Mouse (Mus musculus) T-helper 17 cell (primary cell): Measurements from ENCODE around the gene 1810009A15Rik.

ENCODE experiments used
- in situ Hi-C, 2 experiments: fragments of 300-600 bp; cut with MboI, MseI; formaldehyde crosslinking; loops; 1 replicate in 1 of 2; 2 replicates in 1 of 2; pipeline ENCODE4 v1.15.1; 2025; ENCODE audit warnings: high pct_unique_total_duplicates in 2 of 2

1810009A15Rik gene

DNA sequence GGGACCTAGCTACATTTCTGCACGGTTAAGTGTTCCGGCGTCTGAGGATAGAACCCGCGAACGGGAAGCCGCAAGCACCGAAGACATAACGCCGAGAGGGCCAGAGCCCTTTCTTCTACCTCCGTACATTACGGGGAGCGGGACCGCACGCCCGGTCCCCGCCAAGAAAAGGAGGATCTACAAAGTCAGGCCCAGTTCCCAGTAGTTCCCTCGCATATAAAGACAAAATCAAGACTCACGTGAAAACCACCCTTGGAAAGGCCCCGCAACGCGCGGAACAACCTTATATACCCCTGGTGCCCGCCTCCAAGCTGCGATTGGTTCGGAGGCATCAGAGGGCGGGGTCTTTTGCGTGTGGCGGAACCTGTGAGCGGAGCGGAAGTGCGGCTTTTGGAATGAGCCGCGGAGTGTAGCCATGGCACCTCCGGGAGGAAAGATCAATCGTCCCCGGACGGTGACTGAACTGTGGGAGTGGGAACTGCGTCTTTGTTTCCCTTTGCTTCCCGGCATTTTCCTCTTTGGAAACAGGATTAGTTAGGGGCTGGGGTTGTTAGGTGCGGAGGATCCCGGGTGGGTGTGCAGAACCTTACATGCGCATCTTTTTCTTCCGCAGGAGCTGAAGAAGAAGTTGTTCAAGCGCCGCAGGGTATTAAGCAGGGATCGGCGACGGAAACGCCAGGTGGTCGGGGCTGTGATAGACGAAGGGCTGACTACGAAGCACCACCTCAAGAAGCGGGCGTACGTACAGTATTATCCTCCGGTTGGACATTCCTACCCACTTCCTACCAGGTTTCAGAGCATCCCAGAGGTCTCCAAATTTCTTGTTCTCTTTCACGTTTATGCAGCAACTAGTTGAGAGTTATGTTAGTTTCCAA is at the start of gene 1810009A15Rik, which contains the start of gene Gm49416:
Gene 1810009A15Rik, plus strand, starts transcription at position 343 of the 875 bp plus-strand sequence.
Gene Gm49416, plus strand, starts transcription at position 416 of the 875 bp plus-strand sequence.
- in situ Hi-C loops: no loop called here

DNA sequence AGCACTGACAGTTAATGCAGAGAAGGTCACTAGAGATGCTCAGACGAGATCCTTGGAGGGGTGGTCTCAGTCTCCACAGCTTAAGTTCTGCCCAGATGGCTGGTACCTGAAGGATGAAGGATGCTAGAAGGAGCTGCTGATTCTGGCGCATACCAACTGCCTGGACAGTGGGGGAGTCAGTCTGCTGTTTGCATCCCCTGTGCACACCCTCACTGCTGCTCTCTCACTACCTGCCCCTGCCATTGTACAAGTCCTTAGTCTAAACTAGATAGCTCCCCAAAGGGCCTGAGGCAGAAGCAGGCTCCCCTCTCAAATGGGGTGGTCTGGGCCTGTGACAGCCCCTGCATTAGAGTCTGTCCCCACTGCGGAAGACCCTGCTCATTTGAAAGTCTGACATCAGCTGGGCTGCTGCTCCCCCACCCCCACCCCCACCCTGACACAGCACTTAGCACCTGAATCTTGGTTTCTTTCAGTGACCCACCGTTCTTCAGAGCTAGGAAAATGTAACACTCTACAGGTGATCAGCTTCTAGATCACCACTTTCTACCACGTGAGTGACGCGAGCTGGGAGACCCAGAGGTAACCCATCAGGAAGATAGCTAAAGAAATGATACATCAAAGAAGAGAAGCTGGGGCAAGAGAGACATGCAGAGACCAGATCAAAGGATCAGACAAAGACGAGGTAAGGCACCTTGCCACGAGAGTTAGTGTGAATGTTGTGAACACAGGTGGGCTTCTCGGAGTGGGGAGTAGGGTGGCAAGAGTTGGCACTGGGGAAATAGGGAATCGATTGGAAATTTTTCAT is 49.3 kb upstream of the 1810009A15Rik start, which contains the start of gene Gng3:
Gene Gng3, minus strand, starts transcription at position 92 of the 805 bp plus-strand sequence.
- in situ Hi-C loops: loop anchor here in 1 of 2 experiments (5.0 to 25.0 kb wide), 2 partner anchors 33 to 1023 kb away; partner anchors contain the start of gene Ubxn1

DNA sequence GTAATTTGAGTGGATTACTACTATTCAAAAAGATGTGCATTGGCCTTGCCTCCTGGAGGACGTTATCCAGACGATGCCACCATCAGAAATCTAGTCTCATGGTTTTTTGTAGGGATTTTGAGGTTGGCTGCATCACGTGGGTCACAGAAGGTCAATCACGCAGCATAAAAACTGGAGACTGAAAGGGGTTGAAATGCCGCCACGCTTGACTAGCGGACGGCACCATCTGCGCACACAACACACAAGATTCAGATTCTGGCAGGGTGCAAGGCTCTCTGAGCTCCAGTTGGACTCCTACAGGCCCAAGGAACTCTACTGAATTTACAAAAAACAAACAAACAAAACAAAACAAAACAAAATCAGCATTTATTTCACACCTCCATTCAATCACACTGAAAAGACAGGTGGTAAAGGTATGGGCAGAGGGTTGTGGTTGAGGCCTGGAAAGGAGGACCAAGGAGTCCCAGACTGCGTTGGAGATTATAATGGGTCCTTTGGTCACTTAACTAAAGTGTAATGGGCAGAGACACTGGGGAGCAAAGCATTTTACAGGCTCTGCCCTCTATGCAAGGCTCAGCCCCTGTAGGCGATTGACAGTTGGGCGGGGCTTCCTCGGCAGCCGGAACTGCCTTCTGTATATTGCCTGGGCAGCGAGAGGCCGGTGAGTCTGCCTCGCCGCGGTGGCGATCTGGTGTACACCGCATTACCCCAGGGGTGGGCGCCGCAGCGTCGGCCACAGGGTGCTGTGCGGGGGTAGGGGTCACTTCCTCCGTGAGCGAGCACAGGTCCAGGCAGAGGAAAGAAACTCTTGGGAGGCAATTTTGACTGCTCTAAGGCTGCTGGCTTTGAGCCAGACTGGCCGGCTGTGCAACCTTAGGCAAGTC is 48.5 kb upstream of the 1810009A15Rik start:
- in situ Hi-C loops: loop anchor here in 1 of 2 experiments (5.0 to 25.0 kb wide), 2 partner anchors 32 to 1022 kb away; partner anchors contain the start of gene Ubxn1

DNA sequence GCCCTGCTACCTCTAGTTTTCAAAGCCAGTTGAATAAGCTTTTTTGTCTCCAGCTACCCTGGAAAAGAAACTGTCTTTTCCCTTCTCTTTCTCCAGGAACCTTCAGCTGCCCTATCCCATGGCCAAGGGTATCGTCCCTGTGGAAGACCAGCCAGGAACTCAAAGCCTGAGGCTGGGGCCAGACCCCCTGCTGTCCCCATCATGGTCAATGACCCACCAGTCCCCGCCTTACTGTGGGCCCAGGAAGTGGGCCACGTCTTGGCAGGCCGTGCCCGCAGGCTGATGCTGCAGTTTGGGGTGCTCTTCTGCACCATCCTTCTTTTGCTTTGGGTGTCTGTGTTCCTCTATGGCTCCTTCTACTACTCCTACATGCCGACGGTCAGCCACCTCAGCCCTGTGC is 47.6 kb upstream of the 1810009A15Rik start:
- in situ Hi-C loops: loop anchor here in 1 of 2 experiments (25.0 kb wide), 1 partner anchor 1021 kb away; no protein-coding TSS in a partner anchor

DNA sequence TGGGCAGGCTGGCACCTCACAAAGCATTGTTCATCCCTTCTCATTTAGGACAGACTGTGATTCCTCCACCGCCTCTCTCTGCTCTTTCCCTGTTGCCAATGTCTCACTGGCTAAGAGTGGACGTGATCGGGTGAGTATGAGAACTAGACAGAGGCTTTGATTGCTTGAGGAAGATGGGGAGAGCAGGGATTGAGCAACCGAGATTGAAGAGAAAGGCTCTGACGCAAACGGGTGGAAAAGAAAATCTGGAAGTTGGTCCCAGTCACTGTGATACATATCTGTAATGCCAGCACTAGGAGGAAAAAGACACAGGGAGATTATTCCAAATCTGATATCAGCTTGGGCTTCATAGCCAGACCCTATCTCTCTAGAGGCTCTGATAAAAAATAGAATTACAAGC is 45.7 kb upstream of the 1810009A15Rik start:
- in situ Hi-C loops: loop anchor here in 1 of 2 experiments (25.0 kb wide), 1 partner anchor 1019 kb away; no protein-coding TSS in a partner anchor

DNA sequence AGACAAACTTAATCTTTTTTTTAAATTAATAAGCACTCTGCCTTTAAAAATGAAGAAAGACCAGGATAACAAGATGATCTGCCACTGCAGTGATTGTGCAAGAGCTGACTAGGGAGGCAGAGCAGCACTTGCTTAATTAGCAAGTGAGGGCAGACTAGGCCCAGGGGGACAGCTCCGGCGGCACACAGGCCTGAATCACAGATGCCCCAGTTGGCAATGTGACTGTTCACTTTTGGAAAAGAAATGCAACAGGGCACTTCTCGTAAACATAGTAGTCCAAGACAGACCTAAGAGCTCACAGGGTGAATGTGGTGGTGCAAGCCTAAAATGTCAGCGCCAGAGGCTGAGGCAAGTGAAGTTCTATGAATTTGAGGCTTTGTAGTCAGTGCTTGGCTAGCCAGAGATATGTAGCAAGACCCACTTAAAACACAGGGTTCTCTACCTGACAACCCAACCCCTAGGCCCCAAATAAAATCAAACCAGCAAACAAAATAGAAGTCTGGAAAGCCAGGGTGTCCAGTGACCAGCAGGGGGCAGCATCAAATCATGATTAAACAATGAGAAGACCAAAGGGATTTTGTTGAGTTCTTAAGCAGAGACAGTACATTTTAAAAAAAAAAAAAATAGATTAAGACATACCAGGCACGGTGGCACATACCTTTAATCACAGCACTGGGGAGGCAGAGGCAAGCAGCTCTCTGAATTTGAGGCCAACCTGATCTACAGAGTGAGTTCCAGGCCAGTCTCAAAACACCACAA is 44.1 kb upstream of the 1810009A15Rik start:
- in situ Hi-C loops: loop anchor here (5.0 to 25.0 kb wide), 3 partner anchors 253 to 1018 kb away; no protein-coding TSS in a partner anchor

DNA sequence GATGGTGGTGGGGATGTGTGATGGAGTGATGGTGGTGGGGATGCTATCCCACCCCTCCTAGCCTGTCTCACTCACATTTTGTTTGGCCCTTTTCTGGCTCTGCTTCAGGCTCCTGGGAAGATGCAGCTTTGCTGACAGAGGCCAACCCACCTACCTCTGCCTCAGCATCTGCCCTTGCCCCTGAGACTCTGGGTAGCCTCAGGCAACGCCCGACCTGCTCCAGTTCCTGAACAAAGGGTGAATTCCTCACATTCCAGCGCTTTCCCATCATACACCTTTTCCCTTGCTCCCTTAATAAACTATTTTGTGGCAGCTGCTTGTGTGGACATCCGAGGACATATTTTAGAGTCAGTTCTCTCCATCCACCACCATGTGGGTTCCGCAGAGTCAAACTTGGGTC is 40.3 kb upstream of the 1810009A15Rik start:
- in situ Hi-C loops: loop anchor here (5.0 to 25.0 kb wide), 3 partner anchors 249 to 1014 kb away; no protein-coding TSS in a partner anchor

DNA sequence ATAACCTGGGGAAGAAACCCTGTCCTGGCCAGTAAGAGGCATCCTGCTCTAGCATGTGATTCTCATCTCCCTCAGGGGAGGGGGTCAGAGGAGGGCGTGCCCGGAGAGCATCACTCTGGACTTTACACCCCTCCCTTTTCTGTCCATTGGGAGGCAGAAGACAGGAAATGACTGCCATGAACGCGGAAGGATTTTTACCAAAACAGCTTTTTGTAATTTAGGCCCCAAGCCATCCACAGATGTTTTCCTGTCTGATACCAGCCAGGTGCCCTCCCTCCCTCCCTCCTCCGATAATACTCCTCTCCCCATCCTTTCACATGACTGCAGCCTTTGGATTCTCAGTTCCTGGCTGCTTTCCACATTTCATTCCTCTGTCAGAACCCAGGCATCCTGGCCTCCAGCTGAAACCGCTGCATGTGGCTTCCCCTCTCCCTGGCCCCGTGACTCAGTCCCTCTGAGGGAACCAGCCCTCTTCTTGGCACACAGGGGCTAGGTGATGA is 38.2 kb upstream of the 1810009A15Rik start, which contains the start of gene Lrrn4cl:
Gene Lrrn4cl, plus strand, starts transcription at position 367 of the 500 bp plus-strand sequence.
- in situ Hi-C loops: loop anchor here (10.0 to 25.0 kb wide), 3 partner anchors 263 to 1534 kb away; partner anchors contain the start of genes Scgb2a2 (in 1 of the 2), Slc22a8 (in 1 of the 2) and Syt7 (in 1 of the 2)

DNA sequence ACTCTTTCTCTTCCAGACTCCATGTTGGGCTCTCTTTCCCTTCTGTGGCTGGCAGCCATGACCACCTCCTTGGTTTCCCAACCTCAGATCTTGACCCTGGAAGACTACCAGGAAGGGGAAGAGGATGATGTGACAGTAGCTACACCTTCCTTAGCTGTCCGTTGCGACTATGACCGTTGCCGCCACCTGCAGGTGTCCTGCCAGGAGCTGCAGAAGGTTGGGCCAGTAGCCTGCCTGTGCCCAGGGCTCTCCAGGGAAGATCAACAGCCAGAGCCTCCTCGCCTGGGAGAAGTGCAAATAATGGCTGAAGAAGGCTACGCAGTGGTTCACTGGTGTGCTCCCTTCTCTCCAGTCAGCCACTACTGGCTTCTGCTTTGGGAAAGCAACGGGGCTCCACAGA is 37.0 kb upstream of the 1810009A15Rik start:
- in situ Hi-C loops: loop anchor here (10.0 to 25.0 kb wide), 3 partner anchors 264 to 1533 kb away; partner anchors contain the start of genes Scgb2a2 (in 1 of the 2), Slc22a8 (in 1 of the 2) and Syt7 (in 1 of the 2)

DNA sequence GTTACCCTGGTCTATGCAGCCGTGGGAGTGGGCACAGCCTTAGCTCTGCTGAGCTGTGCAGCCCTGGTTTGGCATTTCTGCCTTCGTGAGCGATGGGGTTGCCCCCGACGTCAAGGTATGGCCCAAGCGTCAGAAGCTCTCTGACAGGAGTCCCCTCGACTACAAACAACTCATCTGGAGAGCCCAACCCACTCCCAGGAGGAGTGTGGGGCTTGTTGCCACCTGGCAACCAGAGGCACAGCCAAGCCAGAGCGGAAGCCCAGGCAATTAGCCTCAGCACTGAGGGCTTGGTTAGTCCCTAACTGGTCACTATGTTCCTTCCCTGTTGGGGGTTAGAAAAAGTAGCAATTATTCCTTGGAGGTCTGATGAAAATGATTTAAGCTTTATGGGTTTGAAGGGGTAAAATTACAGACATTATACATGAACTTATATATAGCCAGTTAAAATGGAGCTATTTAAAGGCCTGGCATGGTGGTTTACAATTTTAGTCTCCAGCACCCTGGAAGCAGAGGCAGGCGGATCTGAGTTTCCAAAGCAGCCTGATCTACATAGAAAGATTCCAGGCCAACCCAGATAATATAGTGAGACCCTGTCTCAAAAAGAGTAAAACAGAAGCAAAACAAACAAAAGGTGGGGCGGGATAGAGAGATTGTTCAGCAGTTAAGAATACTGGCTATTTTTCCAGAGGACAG is 36.3 kb upstream of the 1810009A15Rik start:
- in situ Hi-C loops: loop anchor here (10.0 to 25.0 kb wide), 3 partner anchors 265 to 1532 kb away; partner anchors contain the start of genes Scgb2a2 (in 1 of the 2), Slc22a8 (in 1 of the 2) and Syt7 (in 1 of the 2)

DNA sequence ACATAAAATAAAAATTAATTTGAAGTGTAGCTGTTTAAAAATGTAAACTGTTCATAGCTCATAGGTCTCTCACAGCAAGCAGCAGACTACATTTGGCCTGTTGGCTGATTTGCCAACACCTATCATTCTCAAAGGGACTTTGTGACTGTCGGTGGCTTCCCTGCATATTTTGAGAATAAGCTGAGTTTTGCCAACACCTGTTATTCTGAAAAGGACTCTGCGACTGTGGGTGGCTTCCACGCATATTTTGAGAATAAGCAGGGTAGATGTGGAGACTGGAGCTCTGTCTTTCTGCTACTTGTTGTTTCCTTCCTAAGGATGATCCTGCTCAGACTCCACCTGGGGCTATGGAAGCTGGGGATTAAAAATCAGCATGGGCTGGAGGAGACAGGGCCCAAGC is 35.5 kb upstream of the 1810009A15Rik start:
- in situ Hi-C loops: loop anchor here (10.0 to 25.0 kb wide), 3 partner anchors 266 to 1532 kb away; partner anchors contain the start of genes Scgb2a2 (in 1 of the 2), Slc22a8 (in 1 of the 2) and Syt7 (in 1 of the 2)

DNA sequence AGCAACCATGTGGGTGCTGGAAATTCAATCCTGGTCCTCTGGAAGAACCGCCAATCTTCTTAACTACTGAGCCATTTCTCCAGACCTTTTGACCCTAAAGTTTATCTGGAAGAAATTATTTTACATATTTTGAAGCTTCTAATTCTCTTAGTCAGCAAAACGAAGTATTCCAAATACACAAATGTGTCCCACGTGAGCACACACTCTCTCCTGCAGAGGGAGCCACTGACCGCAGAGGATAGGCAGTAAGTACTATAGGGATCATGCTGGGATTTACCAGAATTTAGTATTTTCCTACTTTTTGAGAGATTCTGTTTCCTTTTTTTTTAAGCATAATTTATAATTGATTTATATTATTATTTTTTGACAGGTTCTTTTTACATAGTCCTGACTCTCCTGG is 31.0 kb upstream of the 1810009A15Rik start:
- in situ Hi-C loops: loop anchor here (10.0 to 25.0 kb wide), 3 partner anchors 270 to 1527 kb away; partner anchors contain the start of genes Scgb2a2 (in 1 of the 2), Slc22a8 (in 1 of the 2) and Syt7 (in 1 of the 2)

DNA sequence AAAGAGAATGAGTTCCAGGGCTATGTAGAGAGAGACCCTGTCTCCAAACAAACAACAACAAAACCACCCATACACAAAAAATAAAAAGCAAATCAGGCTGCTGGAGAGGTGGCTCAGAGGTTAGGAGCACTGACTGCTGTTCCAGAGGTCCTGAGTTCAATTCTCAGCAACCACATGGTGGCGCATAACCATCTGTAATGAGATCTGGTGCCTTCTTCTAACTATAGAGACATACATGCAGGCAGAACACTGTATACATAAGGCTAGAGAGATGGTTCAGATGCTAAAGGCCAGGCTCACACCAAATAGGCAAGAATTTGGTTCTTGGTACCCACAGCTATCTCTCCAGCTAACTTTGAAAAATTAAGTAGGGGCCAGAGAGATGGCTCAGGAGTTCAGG is 29.6 kb upstream of the 1810009A15Rik start:
- in situ Hi-C loops: loop anchor here (10.0 to 25.0 kb wide), 3 partner anchors 272 to 1526 kb away; partner anchors contain the start of genes Scgb2a2 (in 1 of the 2), Slc22a8 (in 1 of the 2) and Syt7 (in 1 of the 2)

DNA sequence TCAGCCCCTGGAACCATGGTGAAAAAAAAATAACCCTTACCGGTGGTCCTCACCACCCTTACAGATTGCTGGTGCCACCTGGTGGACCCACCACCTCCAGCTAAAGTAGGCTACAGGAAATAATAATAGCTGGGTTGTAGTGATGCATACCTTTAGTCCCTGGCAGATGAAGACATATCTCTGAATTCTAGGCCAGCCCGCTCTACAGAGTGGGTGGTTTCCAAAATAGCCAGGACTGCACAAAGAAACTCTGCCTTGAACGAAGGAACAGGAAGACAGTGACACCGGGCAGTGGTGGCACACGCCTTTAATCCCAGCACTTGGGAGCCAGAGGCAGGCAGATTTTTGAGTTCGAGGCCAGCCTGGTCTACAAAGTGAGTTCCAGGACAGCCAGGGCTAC is 24.4 kb upstream of the 1810009A15Rik start:
- in situ Hi-C loops: loop anchor here in 1 of 2 experiments (25.0 kb wide), 1 partner anchor 277 kb away; the partner anchor contains the start of gene Slc22a8

DNA sequence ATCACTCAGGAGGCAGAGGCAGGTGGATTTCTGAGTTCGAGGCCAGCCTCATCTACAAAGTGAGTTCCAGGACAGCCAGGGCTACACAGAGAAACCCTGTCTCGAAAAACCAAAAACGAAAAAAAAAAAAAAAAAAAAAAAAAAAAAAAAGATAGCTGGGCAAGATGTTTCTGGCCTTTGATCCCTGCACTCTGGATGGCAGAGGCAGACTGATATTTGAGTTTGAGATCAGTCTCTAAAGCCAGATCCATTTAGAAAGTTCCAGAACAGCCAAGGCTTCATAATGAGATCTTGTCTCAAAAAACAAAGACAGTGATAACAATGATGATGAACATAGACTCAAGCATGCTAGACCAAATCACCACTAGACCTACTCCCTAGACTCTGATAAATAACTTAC is 18.3 kb upstream of the 1810009A15Rik start:
- in situ Hi-C loops: loop anchor here in 1 of 2 experiments (5.0 to 25.0 kb wide), 2 partner anchors 33 to 283 kb away; partner anchors contain the start of genes Bscl2, Gng3 and Slc22a8

DNA sequence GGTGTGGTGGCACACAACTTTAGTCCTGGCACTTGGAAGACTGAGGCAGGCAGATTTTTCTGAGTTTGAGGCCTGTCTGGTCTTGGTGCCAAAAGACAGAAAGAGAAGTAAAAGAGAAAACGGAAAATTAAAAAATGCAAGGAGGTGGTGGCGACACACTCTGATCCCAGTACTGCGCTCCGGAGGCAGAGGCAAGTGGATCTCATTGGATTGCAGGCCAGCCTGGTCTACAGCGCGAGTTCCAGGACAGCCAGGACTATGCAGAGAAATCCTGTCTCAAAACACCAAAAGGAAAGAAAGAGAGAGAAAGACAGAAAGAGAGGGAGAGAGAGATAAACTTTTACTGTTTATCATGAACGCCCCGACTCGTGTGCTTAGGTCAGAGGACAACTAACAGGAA is 17.8 kb upstream of the 1810009A15Rik start:
- in situ Hi-C loops: loop anchor here in 1 of 2 experiments (5.0 to 25.0 kb wide), 2 partner anchors 34 to 284 kb away; partner anchors contain the start of genes Bscl2, Gng3 and Slc22a8
